Mouse (Mus musculus) bone marrow macrophage, adult 2 months (primary cell): ENCODE results near the gene N4bp2.

ENCODE experiments used
- CTCF ChIP-seq: IDR thresholded peaks from 2 replicates; pipeline ENCODE4 v1.5.1; 2012; ENCODE audit warnings: low read depth, mild to moderate bottlenecking, low read length, moderate library complexity
- POLR2A ChIP-seq: IDR thresholded peaks from 2 replicates; pipeline ENCODE4 v1.6.1; 2012; ENCODE audit warnings: mild to moderate bottlenecking, low read depth, low read length, borderline replicate concordance

- TF ChIP-seq CTCF (no peak), POLR2A (no peak)
Measured at GRCm38 (mm10) chr5:65724311-65725054, 38.8 kb upstream of the N4bp2 start.
